Mouse (Mus musculus): ENCODE measurements around the gene Slc43a2. TPM values are rescaled to one million over a fixed set of nuclear protein-coding genes. Genes with fewer than 3 reads are reported as not detected.
A peak's percentile ranks its signal among the peaks of the same experiment; 100 is the strongest.

Slc43a2 gene
- total and polyA plus RNA-seq, 3 experiments: 4.9 to 8.4 TPM; not detected in 1

- TF ChIP-seq POLR2AphosphoS5 (IDR thresholded peaks at IDR 0.05; ENCODE audit: borderline replicate concordance, low read depth, low read length): no peak
- TF ChIP-seq NELFE (IDR thresholded peaks at IDR 0.05; ENCODE audit: low read depth, low read length): no peak
- 0 out of 2 replicates have a peak, but pooled peaks have one; percentile 25 for TF ChIP-seq ZNF384 (IDR thresholded peaks at IDR 0.05; ENCODE audit: low read depth, low read length)
- no peak for TF ChIP-seq CHD1 (IDR thresholded peaks at IDR 0.05; ENCODE audit: low read depth, low read length)
These were observed 91.3 kb downstream of the Slc43a2 start (continued) for GRCm38 (mm10) chr11:75622588-75623329.

GRCm38 (mm10) chr11:75624102-75624554 lies 92.6 kb downstream of the Slc43a2 start:
- peak; percentile 56 for DNase-seq (ENCODE audit: low read depth, low spot score)
- H3K4me1 ChIP-seq (ENCODE audit: control insufficient read depth in 1 of 2, insufficient read depth in 2 of 2, low read length in 2 of 2): peaks cover 20 to 25% of the 10 kb centered on the region in 2 experiments
- no peaks in the 10 kb centered on the region for H3K9me3 ChIP-seq (replicated peaks; ENCODE audit: insufficient read depth, low read length)
- H3K79me2 ChIP-seq (ENCODE audit: control insufficient read depth, insufficient read depth, low read length, poor library complexity): no peaks in the 10 kb centered on the region; the same call in 1 of the 2 replicates
- H3K27ac ChIP-seq (ENCODE audit: control insufficient read depth, low read depth, low read length): peak overlapping the region; percentile 75
- no peaks in the 10 kb centered on the region for H3K27me3 ChIP-seq (ENCODE audit: control insufficient read depth in 1 of 2, insufficient read depth in 2 of 2, low read length in 2 of 2)
- H3K9ac ChIP-seq (ENCODE audit: control insufficient read depth, low read depth, low read length, poor library complexity, severe bottlenecking): peak overlapping the region; percentile 13; the same call in 1 of the 2 replicates
- no peak overlapping the region for H3K4me3 ChIP-seq (ENCODE audit: control insufficient read depth in 1 of 2, insufficient read depth in 1 of 2, low read depth in 2 of 2, low read length in 2 of 2)
- H3K36me3 ChIP-seq (ENCODE audit: control insufficient read depth in 1 of 2, insufficient read depth in 2 of 2, low read length in 2 of 2): peaks cover 11 to 27% of the 10 kb centered on the region in 2 experiments
- TF ChIP-seq SMC3 (IDR thresholded peaks at IDR 0.05; ENCODE audit: low read depth, low read length) (no peak), ZMIZ1 (IDR thresholded peaks at IDR 0.05; ENCODE audit: low read depth, low read length) (no peak), USF1 (IDR thresholded peaks at IDR 0.05; ENCODE audit: low read depth, low read length) (peak; percentile 14; the same call in 1 of the 2 replicates), NRF1 (IDR thresholded peaks at IDR 0.05; ENCODE audit: insufficient read depth, low read depth, low read length, poor library complexity, severe bottlenecking) (no peak), BHLHE40 (IDR thresholded peaks at IDR 0.05; ENCODE audit: borderline replicate concordance, low read depth, low read length) (no peak), GATA1 (IDR thresholded peaks at IDR 0.05; ENCODE audit: low read depth, low read length) (no peak), USF2 (IDR thresholded peaks at IDR 0.05; ENCODE audit: borderline replicate concordance in 1 of 2, insufficient read depth in 1 of 2, low read depth in 1 of 2, low read length in 2 of 2) (no peak), MAX (IDR thresholded peaks at IDR 0.05; ENCODE audit: low read length) (peak; percentile 67), RCOR1 (IDR thresholded peaks at IDR 0.05; ENCODE audit: low read depth, low read length) (0 out of 2 replicates have a peak, but pooled peaks have one; percentile 34), KAT2A (conservative IDR thresholded peaks at IDR 0.05; ENCODE audit: low read depth, low read length) (no peak), JUND (IDR thresholded peaks at IDR 0.05; ENCODE audit: low read depth, low read length) (no peak), GABPA (IDR thresholded peaks at IDR 0.05; ENCODE audit: low read depth, low read length) (no peak), POLR2AphosphoS5 (IDR thresholded peaks at IDR 0.05; ENCODE audit: borderline replicate concordance, low read depth, low read length) (no peak), MEF2A (IDR thresholded peaks at IDR 0.05; ENCODE audit: extremely low read depth, insufficient replicate concordance, low read depth, low read length, poor library complexity, severe bottlenecking) (peak; percentile 98), ELF1 (IDR thresholded peaks at IDR 0.05; ENCODE audit: low read depth, low read length) (no peak), ETS1 (IDR thresholded peaks at IDR 0.05; ENCODE audit: low read depth, low read length) (peak; percentile 83), CHD2 (IDR thresholded peaks at IDR 0.05; ENCODE audit: low read length) (no peak), E2F4 (IDR thresholded peaks at IDR 0.05; ENCODE audit: borderline replicate concordance, low read depth, low read length) (no peak), MAZ (IDR thresholded peaks at IDR 0.05; ENCODE audit: low read depth, low read length) (0 out of 2 replicates have a peak, but pooled peaks have one; percentile 49), MYB (IDR thresholded peaks at IDR 0.05; ENCODE audit: low read depth, low read length) (peak; percentile 75), TBP (IDR thresholded peaks at IDR 0.05; ENCODE audit: low read depth, low read length) (no peak), TCF12 (IDR thresholded peaks at IDR 0.05; ENCODE audit: low read depth, low read length) (0 out of 2 replicates have a peak, but pooled peaks have one; percentile 33), MYC (IDR thresholded peaks at IDR 0.05; ENCODE audit: low read depth, low read length) (peak; percentile 66; the same call in 1 of the 2 replicates), CHD1 (IDR thresholded peaks at IDR 0.05; ENCODE audit: low read depth, low read length) (0 out of 2 replicates have a peak, but pooled peaks have one; percentile 76), NELFE (IDR thresholded peaks at IDR 0.05; ENCODE audit: low read depth, low read length) (0 out of 2 replicates have a peak, but pooled peaks have one; percentile 23), EP300 (IDR thresholded peaks at IDR 0.05; ENCODE audit: low read depth in 1 of 2, low read length in 2 of 2) (peak; percentile 70 to 74), HCFC1 (IDR thresholded peaks at IDR 0.05; ENCODE audit: low read depth, low read length) (no peak), POLR2AphosphoS2 (IDR thresholded peaks at IDR 0.05; ENCODE audit: low read length) (no peak), ZNF384 (IDR thresholded peaks at IDR 0.05; ENCODE audit: low read depth, low read length) (peak; percentile 80), MXI1 (IDR thresholded peaks at IDR 0.05; ENCODE audit: low read depth, low read length) (peak; percentile 85), RAD21 (IDR thresholded peaks at IDR 0.05; ENCODE audit: low read depth, low read length) (no peak)

Data from MEL (cell line).